Mouse (Mus musculus): Measurements from ENCODE around the gene Lrrc9. TPM values are rescaled to one million over a fixed set of nuclear protein-coding genes. Genes with fewer than 3 reads are reported as not detected.
A peak's percentile ranks its signal among the peaks of the same experiment; 100 is the strongest.

The Lrrc9 gene
- total and polyA plus RNA-seq, 2 experiments, result under 0.01 TPM; not detected in 1

DNA sequence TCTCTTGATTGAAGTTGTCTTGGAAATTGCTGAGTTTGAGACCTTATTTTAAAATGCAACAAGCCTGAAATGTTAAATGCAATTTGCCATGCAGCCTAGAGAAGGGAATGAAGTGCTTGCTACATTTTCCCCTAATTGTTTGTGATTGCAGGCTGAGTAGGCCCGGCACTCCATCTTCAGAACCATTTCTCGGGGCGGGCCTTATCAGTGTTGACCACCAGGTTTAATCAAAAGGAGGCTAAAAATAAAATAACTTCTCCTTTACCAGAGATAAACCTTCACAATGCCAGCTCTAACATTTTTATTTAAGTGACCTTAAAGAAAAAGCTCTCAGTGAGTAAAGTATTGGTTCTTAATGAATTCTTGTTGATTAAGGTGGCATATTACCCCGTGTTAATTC lies 83.9 kb downstream of the Lrrc9 start:
- H3K4me1 ChIP-seq (ENCODE audit: control insufficient read depth, insufficient read depth, low read length), result no peaks in the 10 kb centered on the region
- WGBS, result 75% methylated on average over 4 of the region's 4 CpGs
- H3K27ac ChIP-seq (replicated peaks; ENCODE audit: insufficient read depth, low read depth, low read length), result no peak overlapping the region
- H3K4me3 ChIP-seq (ENCODE audit: insufficient read depth, low read depth, low read length), result no peak overlapping the region
- no peak overlapping the region for H3K9ac ChIP-seq (ENCODE audit: low read depth, low read length)
- no peaks in the 10 kb centered on the region for H3K36me3 ChIP-seq (ENCODE audit: control insufficient read depth, insufficient read depth, low read length)
- TF ChIP-seq CTCF (IDR thresholded peaks at IDR 0.05; ENCODE audit: low read depth, low read length) (no peak), POLR2A (IDR thresholded peaks at IDR 0.05; ENCODE audit: extremely low read depth, insufficient read depth, low read length) (no peak)
- H3K79me2 ChIP-seq (ENCODE audit: control insufficient read depth, insufficient read depth, low read length), result no peaks in the 10 kb centered on the region
- H3K27me3 ChIP-seq (ENCODE audit: control insufficient read depth, insufficient read depth, low read length), result no peaks in the 10 kb centered on the region
- DNase-seq (ENCODE audit: extremely low read depth, low read depth, low spot score), result no peak

DNA sequence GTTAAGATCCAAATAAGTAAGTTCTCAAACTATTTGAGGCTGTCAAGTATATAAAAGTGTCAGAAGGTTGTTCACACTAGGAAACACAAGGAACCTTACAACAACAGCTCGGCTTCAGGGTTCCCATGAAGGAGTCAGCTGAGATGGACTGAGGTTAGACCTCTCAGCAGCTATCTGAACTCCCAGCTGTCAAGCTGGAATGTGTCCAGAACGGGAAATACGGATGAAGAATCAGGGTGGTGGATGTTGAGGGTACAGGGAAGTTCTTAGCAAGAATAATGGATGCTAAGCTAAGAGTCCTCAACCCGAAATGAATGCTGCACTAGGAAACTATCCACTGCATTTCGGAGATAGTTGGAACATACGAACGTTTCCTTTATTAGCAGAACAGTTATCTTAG lies 90.6 kb downstream of the Lrrc9 start:
- Histone ChIP-seq H3K4me3 (ENCODE audit: insufficient read depth, low read depth, low read length) (no peak overlapping the region), H3K27me3 (ENCODE audit: control insufficient read depth, insufficient read depth, low read length) (no peaks in the 10 kb centered on the region), H3K4me1 (ENCODE audit: control insufficient read depth, insufficient read depth, low read length) (0 out of 2 replicates have a peak, but pooled peaks cover 4% of the 10 kb centered on the region), H3K79me2 (ENCODE audit: control insufficient read depth, insufficient read depth, low read length) (no peaks in the 10 kb centered on the region), H3K27ac (replicated peaks; ENCODE audit: insufficient read depth, low read depth, low read length) (no peak overlapping the region), H3K36me3 (ENCODE audit: control insufficient read depth, insufficient read depth, low read length) (no peaks in the 10 kb centered on the region), H3K9ac (ENCODE audit: low read depth, low read length) (no peak overlapping the region)
- no peak for DNase-seq (ENCODE audit: extremely low read depth, low read depth, low spot score)
- TF ChIP-seq POLR2A (IDR thresholded peaks at IDR 0.05; ENCODE audit: extremely low read depth, insufficient read depth, low read length) (no peak), CTCF (IDR thresholded peaks at IDR 0.05; ENCODE audit: low read depth, low read length) (no peak)
- 82% methylated on average over 7 of the region's 7 CpGs for WGBS

DNA sequence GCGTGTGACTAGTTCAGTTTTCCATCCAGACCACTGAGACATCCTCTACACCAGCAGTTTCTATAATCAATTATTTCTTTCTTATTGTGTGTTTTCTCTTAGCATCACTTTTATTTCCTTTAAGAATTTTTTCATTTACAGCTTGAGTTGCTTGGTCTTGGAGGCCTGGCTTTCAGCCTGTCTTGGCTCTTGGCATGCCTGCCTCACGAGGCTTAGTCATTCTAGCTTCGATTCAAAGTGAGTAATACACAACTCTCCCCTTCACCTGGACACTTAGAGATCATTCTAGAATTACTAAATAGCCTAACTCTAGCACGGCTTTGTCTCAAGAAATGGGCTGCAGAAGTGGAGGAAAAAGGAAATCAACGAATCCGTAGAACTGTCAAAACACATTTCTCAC lies 92.3 kb downstream of the Lrrc9 start:
- WGBS, result 84% methylated on average over 6 of the region's 6 CpGs

GRCm38 (mm10) chr12:72535599-72535998 lies 93.9 kb downstream of the Lrrc9 start:
- DNase-seq (ENCODE audit: extremely low read depth, low read depth, low spot score), result no peak
- Histone ChIP-seq H3K4me1 (ENCODE audit: control insufficient read depth, insufficient read depth, low read length) (peaks cover 6% of the 10 kb centered on the region; the same call in 1 of the 2 replicates), H3K27me3 (ENCODE audit: control insufficient read depth, insufficient read depth, low read length) (no peaks in the 10 kb centered on the region), H3K9ac (ENCODE audit: low read depth, low read length) (no peak overlapping the region), H3K4me3 (ENCODE audit: insufficient read depth, low read depth, low read length) (no peak overlapping the region; the same call in 1 of the 2 replicates), H3K79me2 (ENCODE audit: control insufficient read depth, insufficient read depth, low read length) (0 out of 2 replicates have a peak, but pooled peaks cover 2% of the 10 kb centered on the region), H3K27ac (replicated peaks; ENCODE audit: insufficient read depth, low read depth, low read length) (no peak overlapping the region), H3K36me3 (ENCODE audit: control insufficient read depth, insufficient read depth, low read length) (no peaks in the 10 kb centered on the region)
- TF ChIP-seq POLR2A (IDR thresholded peaks at IDR 0.05; ENCODE audit: extremely low read depth, insufficient read depth, low read length) (no peak), CTCF (IDR thresholded peaks at IDR 0.05; ENCODE audit: low read depth, low read length) (no peak)
- whole genome bisulfite sequencing, result 58% methylated on average over 3 of the region's 3 CpGs

More for the DNA sequence above, 92.3 kb downstream of the Lrrc9 start:
- no peak for DNase-seq (ENCODE audit: extremely low read depth, low read depth, low spot score)
- 0 out of 2 replicates have a peak, but pooled peaks cover 4% of the 10 kb centered on the region for H3K4me1 ChIP-seq (ENCODE audit: control insufficient read depth, insufficient read depth, low read length)
- no peaks in the 10 kb centered on the region for H3K36me3 ChIP-seq (ENCODE audit: control insufficient read depth, insufficient read depth, low read length)
- H3K27ac ChIP-seq (replicated peaks; ENCODE audit: insufficient read depth, low read depth, low read length), result no peak overlapping the region
- TF ChIP-seq CTCF (IDR thresholded peaks at IDR 0.05; ENCODE audit: low read depth, low read length) (no peak), POLR2A (IDR thresholded peaks at IDR 0.05; ENCODE audit: extremely low read depth, insufficient read depth, low read length) (no peak)
- no peaks in the 10 kb centered on the region for H3K27me3 ChIP-seq (ENCODE audit: control insufficient read depth, insufficient read depth, low read length)
- no peaks in the 10 kb centered on the region for H3K79me2 ChIP-seq (ENCODE audit: control insufficient read depth, insufficient read depth, low read length)
- no peak overlapping the region for H3K4me3 ChIP-seq (ENCODE audit: insufficient read depth, low read depth, low read length)
- no peak overlapping the region for H3K9ac ChIP-seq (ENCODE audit: low read depth, low read length)

DNA sequence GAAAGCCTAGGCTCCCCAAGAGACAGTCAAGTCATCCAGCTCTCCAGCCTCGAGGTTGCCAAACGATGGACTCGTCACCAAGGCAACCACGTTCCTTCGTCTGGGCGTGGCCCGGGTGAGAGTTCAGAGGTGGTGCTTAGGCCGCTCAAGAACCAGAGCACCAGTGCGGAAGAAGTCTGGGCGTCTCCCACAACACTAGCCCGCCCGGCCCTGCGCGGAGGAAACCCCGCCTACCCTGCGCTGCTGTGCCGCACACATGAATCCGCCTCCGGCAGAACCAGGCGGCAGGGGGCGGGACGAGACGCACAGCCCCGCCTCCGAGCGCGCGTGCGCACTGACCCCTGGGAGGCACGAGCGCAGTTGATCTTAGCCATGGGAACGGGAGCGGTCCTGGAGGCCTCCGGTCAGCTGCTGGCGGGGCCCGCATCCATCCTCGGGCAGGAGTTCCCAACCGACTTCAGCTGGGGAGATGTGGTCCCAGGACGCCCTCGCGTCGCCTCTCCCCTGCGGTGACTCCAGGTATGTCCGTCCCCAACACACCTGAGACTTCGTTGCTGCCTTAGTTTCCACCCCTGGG lies 94.4 kb downstream of the Lrrc9 start, which contains the start of gene Pcnx4:
Gene Pcnx4 (plus strand): TSS at position 363 of the 577 bp plus-strand sequence.
- peak; percentile 53; the same call in 1 of the 2 replicates for TF ChIP-seq POLR2A (IDR thresholded peaks at IDR 0.05; ENCODE audit: extremely low read depth, insufficient read depth, low read length)
- no peak for TF ChIP-seq CTCF (IDR thresholded peaks at IDR 0.05; ENCODE audit: low read depth, low read length)
- H3K27ac ChIP-seq (replicated peaks; ENCODE audit: insufficient read depth, low read depth, low read length), result 0 out of 2 replicates have a peak within 1 kb of the TSS, but pooled peaks have one; percentile 14

GRCm38 (mm10) chr12:72538571-72538970 lies 96.9 kb downstream of the Lrrc9 start:
- Histone ChIP-seq H3K36me3 (ENCODE audit: control insufficient read depth, insufficient read depth, low read length) (peaks cover 3% of the 10 kb centered on the region; the same call in 1 of the 2 replicates), H3K79me2 (ENCODE audit: control insufficient read depth, insufficient read depth, low read length) (0 out of 2 replicates have a peak, but pooled peaks cover 4% of the 10 kb centered on the region), H3K27ac (replicated peaks; ENCODE audit: insufficient read depth, low read depth, low read length) (no peak overlapping the region), H3K4me3 (ENCODE audit: insufficient read depth, low read depth, low read length) (no peak overlapping the region), H3K9ac (ENCODE audit: low read depth, low read length) (no peak overlapping the region), H3K27me3 (ENCODE audit: control insufficient read depth, insufficient read depth, low read length) (no peaks in the 10 kb centered on the region), H3K4me1 (ENCODE audit: control insufficient read depth, insufficient read depth, low read length) (peaks cover 6% of the 10 kb centered on the region; the same call in 1 of the 2 replicates)
- TF ChIP-seq POLR2A (IDR thresholded peaks at IDR 0.05; ENCODE audit: extremely low read depth, insufficient read depth, low read length), result no peak
- TF ChIP-seq CTCF (IDR thresholded peaks at IDR 0.05; ENCODE audit: low read depth, low read length), result no peak
- 96% methylated on average over 10 of the region's 10 CpGs for WGBS
- no peak for DNase-seq (ENCODE audit: extremely low read depth, low read depth, low spot score)

More for the DNA sequence above, 94.4 kb downstream of the Lrrc9 start, which contains the start of gene Pcnx4:
- Histone ChIP-seq H3K27me3 (ENCODE audit: control insufficient read depth, insufficient read depth, low read length) (no peaks in the 10 kb centered on the region), H3K9ac (ENCODE audit: low read depth, low read length) (peak within 1 kb of the TSS; percentile 74), H3K36me3 (ENCODE audit: control insufficient read depth, insufficient read depth, low read length) (no peaks in the 10 kb centered on the region), H3K79me2 (ENCODE audit: control insufficient read depth, insufficient read depth, low read length) (0 out of 2 replicates have a peak, but pooled peaks cover 2% of the 10 kb centered on the region), H3K4me1 (ENCODE audit: control insufficient read depth, insufficient read depth, low read length) (peaks cover 6% of the 10 kb centered on the region; the same call in 1 of the 2 replicates), H3K4me3 (ENCODE audit: insufficient read depth, low read depth, low read length) (peak within 1 kb of the TSS; percentile 76)
- under 1% methylated on average over 45 of the region's 45 CpGs for WGBS
- DNase-seq (ENCODE audit: extremely low read depth, low read depth, low spot score), result peak; percentile 95
